Mouse (Mus musculus): ENCODE measurements around the gene Klf12. TPM values are rescaled to one million over a fixed set of nuclear protein-coding genes. Genes with fewer than 3 reads are reported as not detected.

Klf12 gene
- total and polyA plus RNA-seq, 3 experiments = 3.3 to 9.7 (median 8.6) TPM

- dilution Hi-C loops (cut with MboI; ENCODE audit: extremely low pct_ligation_motif_present, extremely low pct_unique_long_range_greater_than_20kb, low sequenced_read_pairs) = no loop called here
- DNase-seq (ENCODE audit: extremely low read depth) = no peak
- H3K9me3 ChIP-seq (replicated peaks; ENCODE audit: low read length) = no peaks in the 10 kb centered on the region
- H3K4me2 ChIP-seq (ENCODE audit: insufficient read depth, low read depth, poor library complexity, severe bottlenecking) = no peak overlapping the region
- no peak overlapping the region for H3K9ac ChIP-seq (ENCODE audit: insufficient read depth, low read depth)
- peaks cover 0 to 1% of the 10 kb centered on the region in 2 experiments for H3K36me3 ChIP-seq (replicated peaks in 1 of 2; ENCODE audit: control insufficient read depth in 1 of 2, insufficient read depth in 1 of 2, low read length in 1 of 2)
- H3K4me3 ChIP-seq (replicated peaks in 1 of 3; ENCODE audit: low read depth in 2 of 3, low read length in 2 of 3, poor library complexity in 1 of 3) = no peak overlapping the region
- no peak overlapping the region for H3K27ac ChIP-seq (ENCODE audit: insufficient read depth, low read depth)
- no peaks in the 10 kb centered on the region for H3K79me2 ChIP-seq (replicated peaks; ENCODE audit: control insufficient read depth, extremely low read depth, insufficient read depth, poor library complexity, severe bottlenecking)
- H3K27me3 ChIP-seq (replicated peaks) = no peaks in the 10 kb centered on the region
- in situ Hi-C loops (cut with MboI; ENCODE audit: low pct_ligation_motif_present, low pct_unique_long_range_greater_than_20kb, low sequenced_read_pairs) = no loop called here
- TF ChIP-seq KAT2A (IDR thresholded peaks at IDR 0.05; ENCODE audit: insufficient replicate concordance, low read length) = no peak
- TF ChIP-seq ZNF384 (IDR thresholded peaks at IDR 0.05; ENCODE audit: low read depth, low read length) = peak; percentile 77
- TF ChIP-seq IRF4 (IDR thresholded peaks at IDR 0.05; ENCODE audit: low read depth, low read length) = peak; percentile 49; the same call in 1 of the 2 replicates
- H3K4me1 ChIP-seq (ENCODE audit: control insufficient read depth in 1 of 2, insufficient read depth in 2 of 2) = peaks cover 15 to 42% of the 10 kb centered on the region in 2 experiments
Measured at GRCm38 (mm10) chr14:100236757-100237156, 47.7 kb downstream of the Klf12 start.

DNA sequence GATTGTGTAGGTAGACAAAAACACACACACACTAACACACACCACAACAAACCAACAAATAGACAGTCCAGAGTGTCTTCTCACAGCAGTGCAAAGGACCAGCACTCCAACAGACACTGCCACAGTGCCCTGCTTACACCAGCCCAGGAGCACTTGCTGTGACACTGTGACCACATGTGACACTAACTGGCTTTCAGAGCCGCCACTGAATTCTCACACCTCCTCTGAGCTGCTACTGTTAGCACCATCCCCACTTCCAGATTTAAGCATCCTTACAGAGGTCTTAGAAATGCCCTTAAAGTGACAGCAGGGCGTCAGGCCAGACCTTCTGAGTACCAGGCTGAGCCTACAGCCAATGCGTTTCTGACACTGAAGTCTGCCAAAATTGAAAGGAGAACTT lies 48.7 kb downstream of the Klf12 start:
- Histone ChIP-seq H3K4me2 (ENCODE audit: insufficient read depth, low read depth, poor library complexity, severe bottlenecking) (no peak overlapping the region), H3K27ac (ENCODE audit: insufficient read depth, low read depth) (no peak overlapping the region), H3K36me3 (replicated peaks in 1 of 2; ENCODE audit: control insufficient read depth in 1 of 2, insufficient read depth in 1 of 2, low read length in 1 of 2) (peaks cover 0 to 1% of the 10 kb centered on the region in 2 experiments), H3K9ac (ENCODE audit: insufficient read depth, low read depth) (no peak overlapping the region), H3K79me2 (replicated peaks; ENCODE audit: control insufficient read depth, extremely low read depth, insufficient read depth, poor library complexity, severe bottlenecking) (no peaks in the 10 kb centered on the region), H3K4me3 (replicated peaks in 1 of 3; ENCODE audit: low read depth in 2 of 3, low read length in 2 of 3, poor library complexity in 1 of 3) (no peak overlapping the region), H3K27me3 (replicated peaks) (no peaks in the 10 kb centered on the region), H3K9me3 (replicated peaks; ENCODE audit: low read length) (no peaks in the 10 kb centered on the region), H3K4me1 (ENCODE audit: control insufficient read depth in 1 of 2, insufficient read depth in 2 of 2) (peaks cover 11 to 32% of the 10 kb centered on the region in 2 experiments)
- in situ Hi-C loops (cut with MboI; ENCODE audit: low pct_ligation_motif_present, low pct_unique_long_range_greater_than_20kb, low sequenced_read_pairs) (no loop called here), dilution Hi-C loops (cut with MboI; ENCODE audit: extremely low pct_ligation_motif_present, extremely low pct_unique_long_range_greater_than_20kb, low sequenced_read_pairs) (no loop called here)
- TF ChIP-seq ETS1 (conservative IDR thresholded peaks at IDR 0.05; ENCODE audit: low read depth, low read length) (no peak), USF1 (IDR thresholded peaks at IDR 0.05; ENCODE audit: low read depth, low read length) (no peak), POLR2AphosphoS2 (IDR thresholded peaks at IDR 0.05; ENCODE audit: low read depth, low read length) (no peak), NRF1 (IDR thresholded peaks at IDR 0.05; ENCODE audit: low read depth, low read length) (no peak), MEF2A (IDR thresholded peaks at IDR 0.05; ENCODE audit: borderline replicate concordance, low read depth, low read length) (no peak), USF2 (conservative IDR thresholded peaks at IDR 0.05; ENCODE audit: low read depth, low read length) (no peak), CHD2 (IDR thresholded peaks at IDR 0.05; ENCODE audit: low read length) (no peak), NELFE (IDR thresholded peaks at IDR 0.05; ENCODE audit: low read depth, low read length) (no peak), JUN (IDR thresholded peaks at IDR 0.05; ENCODE audit: insufficient read depth, low read depth, low read length) (no peak), ZNF384 (IDR thresholded peaks at IDR 0.05; ENCODE audit: low read depth, low read length) (no peak), KAT2A (IDR thresholded peaks at IDR 0.05; ENCODE audit: insufficient replicate concordance, low read length) (no peak), EP300 (IDR thresholded peaks at IDR 0.05; ENCODE audit: low read length) (no peak), PAX5 (IDR thresholded peaks at IDR 0.05; ENCODE audit: low read length) (no peak)
- DNase-seq (ENCODE audit: extremely low read depth) = no peak

- no peak for DNase-seq (ENCODE audit: extremely low read depth)
- H3K79me2 ChIP-seq (replicated peaks; ENCODE audit: control insufficient read depth, extremely low read depth, insufficient read depth, poor library complexity, severe bottlenecking) = no peaks in the 10 kb centered on the region
- TF ChIP-seq ZNF384 (IDR thresholded peaks at IDR 0.05; ENCODE audit: low read depth, low read length) = no peak
- TF ChIP-seq NELFE (IDR thresholded peaks at IDR 0.05; ENCODE audit: low read depth, low read length) = no peak
- no peak for TF ChIP-seq MAZ (IDR thresholded peaks at IDR 0.05; ENCODE audit: low read depth, low read length)
- no peak for TF ChIP-seq BHLHE40 (IDR thresholded peaks at IDR 0.05; ENCODE audit: low read depth, low read length)
- TF ChIP-seq UBTF (IDR thresholded peaks at IDR 0.05; ENCODE audit: low read depth, low read length) = no peak
- no peak for TF ChIP-seq NRF1 (IDR thresholded peaks at IDR 0.05; ENCODE audit: low read depth, low read length)
- TF ChIP-seq KAT2A (IDR thresholded peaks at IDR 0.05; ENCODE audit: insufficient replicate concordance, low read length) = no peak
- no peak for TF ChIP-seq GABPA (IDR thresholded peaks at IDR 0.05; ENCODE audit: insufficient replicate concordance, low read depth, low read length)
- no peak for TF ChIP-seq JUN (IDR thresholded peaks at IDR 0.05; ENCODE audit: insufficient read depth, low read depth, low read length)
- TF ChIP-seq MEF2A (IDR thresholded peaks at IDR 0.05; ENCODE audit: borderline replicate concordance, low read depth, low read length) = no peak
- TF ChIP-seq ELF1 (IDR thresholded peaks at IDR 0.05; ENCODE audit: low read depth, low read length) = no peak
- no peak for TF ChIP-seq MAFK (IDR thresholded peaks at IDR 0.05; ENCODE audit: insufficient replicate concordance, low read length)
- TF ChIP-seq CTCF (conservative IDR thresholded peaks at IDR 0.05 in 1 of 2, IDR thresholded peaks at IDR 0.05 in 1 of 2; ENCODE audit: low read depth in 2 of 2, low read length in 2 of 2) = no peak
- no peak for TF ChIP-seq RAD21 (IDR thresholded peaks at IDR 0.05; ENCODE audit: low read depth, low read length)
- no peak for TF ChIP-seq RCOR1 (conservative IDR thresholded peaks at IDR 0.05; ENCODE audit: low read depth, low read length)
- no peak for TF ChIP-seq PAX5 (IDR thresholded peaks at IDR 0.05; ENCODE audit: low read length)
- TF ChIP-seq POLR2AphosphoS2 (IDR thresholded peaks at IDR 0.05; ENCODE audit: low read depth, low read length) = no peak
- TF ChIP-seq ZC3H11A (IDR thresholded peaks at IDR 0.05; ENCODE audit: low read depth, low read length) = no peak
- H3K9ac ChIP-seq (ENCODE audit: insufficient read depth, low read depth) = no peak overlapping the region
- H3K27me3 ChIP-seq (replicated peaks) = no peaks in the 10 kb centered on the region
- H3K4me2 ChIP-seq (ENCODE audit: insufficient read depth, low read depth, poor library complexity, severe bottlenecking) = no peak overlapping the region
- H3K27ac ChIP-seq (ENCODE audit: insufficient read depth, low read depth) = no peak overlapping the region
- in situ Hi-C loops (cut with MboI; ENCODE audit: low pct_ligation_motif_present, low pct_unique_long_range_greater_than_20kb, low sequenced_read_pairs) (no loop called here), dilution Hi-C loops (cut with MboI; ENCODE audit: extremely low pct_ligation_motif_present, extremely low pct_unique_long_range_greater_than_20kb, low sequenced_read_pairs) (no loop called here)
- H3K4me1 ChIP-seq (ENCODE audit: control insufficient read depth in 1 of 2, insufficient read depth in 2 of 2) = peaks cover 6 to 13% of the 10 kb centered on the region in 2 experiments
- H3K4me3 ChIP-seq (replicated peaks in 1 of 3; ENCODE audit: low read depth in 2 of 3, low read length in 2 of 3, poor library complexity in 1 of 3) = no peak overlapping the region
- H3K9me3 ChIP-seq (replicated peaks; ENCODE audit: low read length) = no peaks in the 10 kb centered on the region
- no peaks in the 10 kb centered on the region for H3K36me3 ChIP-seq (replicated peaks in 1 of 2; ENCODE audit: control insufficient read depth in 1 of 2, insufficient read depth in 1 of 2, low read length in 1 of 2)
Measured at GRCm38 (mm10) chr14:100231384-100231783, 53.1 kb downstream of the Klf12 start.

Data from CH12.LX (cell line).